Mouse (Mus musculus): ENCODE results near the gene Olfr435. TPM values are rescaled to one million over a fixed set of nuclear protein-coding genes. Genes with fewer than 3 reads are reported as not detected.
"Not testable (repeated sequence)": the region's sequence is repeated elsewhere in the genome, so short reads cannot be mapped to it uniquely, and the experiment has no call there.

The Olfr435 gene
- total and polyA plus RNA-seq, 2 experiments from 2014 or later = not detected

GRCm38 (mm10) chr6:43178584-43179501 is 18.1 kb upstream of the Olfr435 start:
- Histone ChIP-seq H3K27me3 (ENCODE audit: control insufficient read depth, insufficient read depth, low read length) (no peaks in the 10 kb centered on the region), H3K4me3 (ENCODE audit: low read depth, low read length) (no peak overlapping the region), H3K9me3 (replicated peaks; ENCODE audit: control insufficient read depth, low read length) (no peaks in the 10 kb centered on the region), H3K4me1 (ENCODE audit: control insufficient read depth, insufficient read depth) (no peaks in the 10 kb centered on the region), H3K27ac (ENCODE audit: low read depth) (no peak overlapping the region), H3K9ac (replicated peaks; ENCODE audit: low read depth, low read length) (no peak overlapping the region), H3K4me2 (ENCODE audit: low read depth, low read length) (no peak overlapping the region), H3K36me3 (replicated peaks; ENCODE audit: control insufficient read depth, insufficient read depth, low read length) (no peaks in the 10 kb centered on the region)
- ATAC-seq (ENCODE audit: insufficient read depth, low read depth) (no peak), DNase-seq (ENCODE audit: low spot score) (no peak)
- TF ChIP-seq CTCF (IDR thresholded peaks at IDR 0.05; ENCODE audit: low read depth) = no peak
- 56% methylated on average over 6 of the region's 6 CpGs for WGBS

GRCm38 (mm10) chr6:43190986-43191385 is 6.0 kb upstream of the Olfr435 start:
- TF ChIP-seq EP300 (IDR thresholded peaks at IDR 0.05; ENCODE audit: low read depth) (no peak), CTCF (IDR thresholded peaks at IDR 0.05; ENCODE audit: low read depth) (no peak)
- DNase-seq (ENCODE audit: low spot score) = no peak
- H3K9ac ChIP-seq (replicated peaks; ENCODE audit: low read depth, low read length) = no peak overlapping the region
- 80% methylated on average over 3 of the region's 3 CpGs for WGBS
- no peak overlapping the region for H3K4me3 ChIP-seq (ENCODE audit: low read depth, low read length)
- no peaks in the 10 kb centered on the region for H3K36me3 ChIP-seq (replicated peaks; ENCODE audit: control insufficient read depth, insufficient read depth, low read length)
- no peak for ATAC-seq (ENCODE audit: insufficient read depth, low read depth)
- no peaks in the 10 kb centered on the region for H3K27me3 ChIP-seq (ENCODE audit: control insufficient read depth, insufficient read depth, low read length)
- no peak overlapping the region for H3K4me2 ChIP-seq (ENCODE audit: low read depth, low read length)
- no peak overlapping the region for H3K27ac ChIP-seq (ENCODE audit: low read depth)
- no peaks in the 10 kb centered on the region for H3K9me3 ChIP-seq (replicated peaks; ENCODE audit: control insufficient read depth, low read length)
- H3K4me1 ChIP-seq (ENCODE audit: control insufficient read depth, insufficient read depth) = no peaks in the 10 kb centered on the region

DNA sequence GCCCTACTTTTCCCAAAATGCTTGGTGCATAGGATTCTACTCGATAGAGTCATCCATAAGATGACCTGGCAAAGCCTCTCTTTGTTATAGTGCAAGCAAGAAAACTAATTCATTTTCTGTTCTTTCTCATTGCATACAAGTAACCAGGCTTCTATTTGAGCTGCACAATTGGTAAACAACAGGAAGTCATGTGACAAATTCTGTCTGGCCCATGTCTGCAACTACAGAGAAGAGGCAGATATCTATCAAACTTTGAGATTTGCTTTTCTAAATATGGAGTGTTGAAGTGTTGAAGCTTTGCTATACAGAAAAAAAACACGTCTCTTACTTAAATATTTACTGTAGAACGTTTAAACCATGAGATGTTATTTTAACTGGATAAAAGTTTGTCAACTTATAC is 1.1 kb downstream of the Olfr435 start:
- no peak overlapping the region for H3K4me3 ChIP-seq (ENCODE audit: low read depth, low read length)
- TF ChIP-seq EP300 (IDR thresholded peaks at IDR 0.05; ENCODE audit: low read depth) (no peak), CTCF (IDR thresholded peaks at IDR 0.05; ENCODE audit: low read depth) (no peak)
- no peaks in the 10 kb centered on the region for H3K27me3 ChIP-seq (ENCODE audit: control insufficient read depth, insufficient read depth, low read length)
- DNase-seq (ENCODE audit: low spot score) = no peak
- H3K36me3 ChIP-seq (replicated peaks; ENCODE audit: control insufficient read depth, insufficient read depth, low read length) = no peaks in the 10 kb centered on the region
- no peaks in the 10 kb centered on the region for H3K4me1 ChIP-seq (ENCODE audit: control insufficient read depth, insufficient read depth)
- H3K9me3 ChIP-seq (replicated peaks; ENCODE audit: control insufficient read depth, low read length) = no peaks in the 10 kb centered on the region
- no peak overlapping the region for H3K4me2 ChIP-seq (ENCODE audit: low read depth, low read length)
- H3K9ac ChIP-seq (replicated peaks; ENCODE audit: low read depth, low read length) = no peak overlapping the region
- 52% methylated on average over 3 of the region's 3 CpGs for WGBS
- H3K27ac ChIP-seq (ENCODE audit: low read depth) = no peak overlapping the region
- ATAC-seq (ENCODE audit: insufficient read depth, low read depth) = no peak

DNA sequence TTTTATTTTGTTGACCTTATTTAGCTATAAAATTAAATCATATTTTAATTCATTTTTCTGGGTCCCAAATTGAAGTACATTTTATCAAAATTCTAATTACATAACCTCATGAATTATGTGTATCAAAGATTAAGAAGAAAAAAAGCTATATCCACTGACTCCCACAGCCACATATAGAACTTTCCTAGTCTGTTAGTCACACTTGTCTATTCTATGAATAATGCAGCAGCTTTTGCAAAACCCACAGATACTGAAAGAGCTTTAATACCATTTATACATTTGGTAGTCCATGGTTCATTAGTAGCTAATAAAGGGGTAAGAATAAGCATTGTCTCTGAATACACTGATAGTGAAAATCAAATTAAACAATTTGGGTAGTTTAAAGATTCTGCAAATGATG is 5.8 kb downstream of the Olfr435 start:
- ATAC-seq (ENCODE audit: insufficient read depth, low read depth) (no peak), DNase-seq (ENCODE audit: low spot score) (no peak)
- H3K9me3 ChIP-seq (replicated peaks; ENCODE audit: control insufficient read depth, low read length) = no peaks in the 10 kb centered on the region
- no peaks in the 10 kb centered on the region for H3K36me3 ChIP-seq (replicated peaks; ENCODE audit: control insufficient read depth, insufficient read depth, low read length)
- H3K4me1 ChIP-seq (ENCODE audit: control insufficient read depth, insufficient read depth) = no peaks in the 10 kb centered on the region
- no peak overlapping the region for H3K4me2 ChIP-seq (ENCODE audit: low read depth, low read length)
- H3K27ac ChIP-seq (ENCODE audit: low read depth) = no peak overlapping the region
- H3K9ac ChIP-seq (replicated peaks; ENCODE audit: low read depth, low read length) = no peak overlapping the region
- no peak for TF ChIP-seq CTCF (IDR thresholded peaks at IDR 0.05; ENCODE audit: low read depth)
- TF ChIP-seq EP300 (IDR thresholded peaks at IDR 0.05; ENCODE audit: low read depth) = no peak
- no peaks in the 10 kb centered on the region for H3K27me3 ChIP-seq (ENCODE audit: control insufficient read depth, insufficient read depth, low read length)
- H3K4me3 ChIP-seq (ENCODE audit: low read depth, low read length) = no peak overlapping the region

- 47% methylated on average over 2 of the region's 2 CpGs for WGBS
- no peaks in the 10 kb centered on the region for H3K4me1 ChIP-seq (ENCODE audit: control insufficient read depth, insufficient read depth)
These were observed 8.4 kb downstream of the Olfr435 start for GRCm38 (mm10) chr6:43205355-43205754.

DNA sequence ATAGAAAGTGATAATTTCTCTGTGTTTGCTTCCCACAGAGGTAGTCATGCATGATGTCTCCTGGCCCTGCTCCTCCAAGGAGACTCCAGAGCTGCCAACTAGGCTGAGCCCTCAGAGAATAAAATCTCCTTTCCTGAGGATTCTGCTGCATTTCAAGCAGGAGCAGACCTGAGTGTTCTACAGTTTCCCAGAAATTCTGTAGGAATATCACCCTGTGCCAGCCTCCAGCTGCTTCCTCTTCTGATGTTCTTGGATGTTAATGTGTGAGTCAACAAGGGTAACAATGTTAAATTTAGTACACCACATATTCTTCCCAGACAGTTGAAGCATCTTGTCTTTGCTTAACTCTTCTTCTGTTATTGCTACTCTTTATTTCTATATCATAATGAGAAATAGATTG is 15.9 kb downstream of the Olfr435 start, which contains the start of gene Olfr434:
Gene Olfr434 (plus strand): TSS at position 149 of the 400 bp plus-strand sequence.
- H3K27ac ChIP-seq (ENCODE audit: low read depth); H3K4me3 ChIP-seq (ENCODE audit: low read depth, low read length); H3K36me3 ChIP-seq (replicated peaks; ENCODE audit: control insufficient read depth, insufficient read depth, low read length); H3K9me3 ChIP-seq (replicated peaks; ENCODE audit: control insufficient read depth, low read length); H3K4me2 ChIP-seq (ENCODE audit: low read depth, low read length); H3K9ac ChIP-seq (replicated peaks; ENCODE audit: low read depth, low read length); ATAC-seq (ENCODE audit: insufficient read depth, low read depth); H3K4me1 ChIP-seq (ENCODE audit: control insufficient read depth, insufficient read depth); H3K27me3 ChIP-seq (ENCODE audit: control insufficient read depth, insufficient read depth, low read length); DNase-seq (ENCODE audit: low spot score): not testable (repeated sequence)

More at GRCm38 (mm10) chr6:43205355-43205754, 8.4 kb downstream of the Olfr435 start:
- DNase-seq (ENCODE audit: low spot score) (no peak), ATAC-seq (ENCODE audit: insufficient read depth, low read depth) (no peak)
- H3K27ac ChIP-seq (ENCODE audit: low read depth) = no peak overlapping the region
- H3K9ac ChIP-seq (replicated peaks; ENCODE audit: low read depth, low read length) = no peak overlapping the region
- TF ChIP-seq EP300 (IDR thresholded peaks at IDR 0.05; ENCODE audit: low read depth) = no peak
- TF ChIP-seq CTCF (IDR thresholded peaks at IDR 0.05; ENCODE audit: low read depth) = no peak
- H3K27me3 ChIP-seq (ENCODE audit: control insufficient read depth, insufficient read depth, low read length) = no peaks in the 10 kb centered on the region
- no peaks in the 10 kb centered on the region for H3K36me3 ChIP-seq (replicated peaks; ENCODE audit: control insufficient read depth, insufficient read depth, low read length)
- H3K4me2 ChIP-seq (ENCODE audit: low read depth, low read length) = no peak overlapping the region
- no peak overlapping the region for H3K4me3 ChIP-seq (ENCODE audit: low read depth, low read length)
- H3K9me3 ChIP-seq (replicated peaks; ENCODE audit: control insufficient read depth, low read length) = no peaks in the 10 kb centered on the region

- H3K36me3 ChIP-seq (replicated peaks; ENCODE audit: control insufficient read depth, insufficient read depth, low read length); H3K9ac ChIP-seq (replicated peaks; ENCODE audit: low read depth, low read length); H3K4me1 ChIP-seq (ENCODE audit: control insufficient read depth, insufficient read depth); H3K9me3 ChIP-seq (replicated peaks; ENCODE audit: control insufficient read depth, low read length); DNase-seq (ENCODE audit: low spot score); H3K4me2 ChIP-seq (ENCODE audit: low read depth, low read length); H3K4me3 ChIP-seq (ENCODE audit: low read depth, low read length); H3K27me3 ChIP-seq (ENCODE audit: control insufficient read depth, insufficient read depth, low read length); ATAC-seq (ENCODE audit: insufficient read depth, low read depth); H3K27ac ChIP-seq (ENCODE audit: low read depth): not testable (repeated sequence)
- WGBS = 63% methylated on average over 1 of the region's 1 CpGs
These were observed 34.3 kb downstream of the Olfr435 start, which contains the start of gene Olfr47 for GRCm38 (mm10) chr6:43231255-43231654. Gene Olfr47, plus strand, starts transcription at chr6:43231529.

Measured in heart, postnatal 0 days (tissue).